Mouse (Mus musculus) megakaryocyte, embryonic 14.5 days (primary cell): ENCODE measurements around the gene Grik2. TPM values are rescaled to one million over a fixed set of nuclear protein-coding genes. Genes with fewer than 3 reads are reported as not detected.
A peak's percentile ranks its signal among the peaks of the same experiment; 100 is the strongest.

ENCODE experiments used
- H3K27me3 ChIP-seq: replicated peaks from 2 replicates; pipeline ENCODE3; 2012; ENCODE audit warnings: inconsistent platforms
- H3K36me3 ChIP-seq: replicated peaks from 2 replicates; pipeline ENCODE3; 2012; ENCODE audit warnings: low read length, inconsistent platforms, mixed read lengths
- H3K4me1 ChIP-seq: 2 replicates; pipeline ENCODE4 v1.6.1; 2012; ENCODE audit warnings: inconsistent platforms
- H3K4me3 ChIP-seq: replicated peaks from 2 replicates; pipeline ENCODE3; 2012; ENCODE audit warnings: moderate library complexity, mild to moderate bottlenecking, inconsistent platforms
- H3K9me3 ChIP-seq: 2 replicates; pipeline ENCODE4 v1.6.1; 2012; ENCODE audit warnings: inconsistent platforms
- FLI1 ChIP-seq: IDR thresholded peaks from 2 replicates; pipeline ENCODE4 v1.6.1; 2012; ENCODE audit warnings: low read length, inconsistent platforms, mixed read lengths
- GATA1 ChIP-seq: IDR thresholded peaks from 3 replicates; pipeline ENCODE4 v1.6.1; 2012; ENCODE audit warnings: mixed read lengths, low read length, inconsistent platforms, borderline replicate concordance
- polyA plus RNA-seq: library from polyadenylated mRNA; stranded (reverse); fragments of >175 nt; gene quantifications from 2 replicates; pipeline ENCODE4 v1.2.3, GENCODE M21; 2012; ENCODE audit warnings: low replicate concordance; ENCODE audit not compliant: insufficient read depth

Gene Grik2
- polyA plus RNA-seq: not detected in 2 replicates

DNA sequence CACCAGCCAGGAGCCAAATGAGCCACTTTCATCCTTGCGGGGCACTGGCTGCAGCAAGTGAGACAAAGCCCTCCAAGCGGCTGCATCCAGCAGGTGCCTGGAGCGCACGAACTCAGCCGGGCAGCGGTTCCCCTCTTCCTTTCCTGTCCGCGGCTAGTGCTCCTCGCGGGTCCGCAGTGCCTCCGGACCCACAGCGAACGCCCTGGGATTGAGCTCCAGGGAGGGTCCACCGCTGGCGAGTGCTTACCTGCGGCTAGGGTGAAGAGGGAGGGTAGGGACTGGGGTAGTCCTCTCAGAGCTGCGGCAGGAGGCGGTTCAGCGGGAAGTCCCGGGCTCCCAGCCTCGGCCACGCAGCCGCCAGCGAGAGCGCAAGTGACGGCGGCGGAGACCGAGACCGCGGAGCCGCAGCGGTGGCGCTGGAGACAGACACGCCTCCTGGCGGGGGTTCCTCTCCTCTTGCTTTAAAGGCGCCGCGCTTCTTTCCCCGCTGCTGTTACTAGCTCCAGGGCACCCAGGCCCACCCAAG is at the start of gene Grik2:
Gene Grik2, minus strand, starts transcription at position 386 of the 526 bp plus-strand sequence.
- Histone ChIP-seq H3K4me3 (peak within 1 kb of the TSS; percentile 84), H3K36me3 (no peaks in the 10 kb centered on the region), H3K27me3 (peaks cover 18% of the 10 kb centered on the region), H3K9me3 (peaks cover under 1% of the 10 kb centered on the region; the same call in 1 of the 2 replicates), H3K4me1 (peaks cover 9% of the 10 kb centered on the region)
- no peak for TF ChIP-seq GATA1
- no peak for TF ChIP-seq FLI1

DNA sequence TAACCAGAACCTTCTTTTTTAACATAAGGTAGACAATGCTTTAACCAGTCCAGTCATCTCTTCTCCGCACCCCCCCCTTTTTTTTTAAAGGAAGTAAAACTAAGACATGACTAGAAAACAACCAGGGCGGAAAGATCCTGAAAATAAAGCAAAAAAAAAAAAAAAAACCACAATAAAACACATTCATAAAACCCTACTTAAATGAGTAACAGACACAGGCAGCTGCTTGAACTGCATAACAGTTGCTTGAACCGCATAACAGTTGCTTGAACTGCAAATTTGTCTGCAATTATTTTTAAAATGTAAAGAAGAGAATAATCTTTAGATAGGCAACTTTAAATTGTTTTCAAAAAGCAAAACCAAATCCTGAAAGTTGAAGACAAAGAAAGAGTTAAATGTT is 45.8 kb upstream of the Grik2 start:
- no peaks in the 10 kb centered on the region for H3K36me3 ChIP-seq
- H3K27me3 ChIP-seq: no peaks in the 10 kb centered on the region
- H3K4me1 ChIP-seq: no peaks in the 10 kb centered on the region
- H3K9me3 ChIP-seq: no peaks in the 10 kb centered on the region
- TF ChIP-seq GATA1: no peak
- no peak for TF ChIP-seq FLI1
- no peak overlapping the region for H3K4me3 ChIP-seq

DNA sequence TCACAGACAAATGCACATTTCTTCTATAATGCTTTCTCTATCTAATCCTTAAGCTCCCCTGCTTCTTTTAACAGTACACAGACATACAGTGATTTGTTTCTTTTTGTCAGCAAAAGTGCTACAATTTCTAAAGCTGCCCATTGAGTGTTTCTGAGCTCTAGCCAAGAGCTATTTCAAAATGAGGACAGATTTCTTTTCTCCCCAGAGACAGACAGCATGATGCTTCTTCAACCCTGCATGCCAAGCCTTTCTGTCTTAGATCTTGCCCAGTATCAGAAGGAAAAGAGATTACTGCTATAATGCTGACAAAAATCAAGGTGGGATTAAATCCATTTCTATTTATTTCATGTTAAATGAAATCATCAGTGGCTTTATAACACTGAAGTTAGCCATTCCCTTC is 18.7 kb upstream of the Grik2 start:
- H3K4me3 ChIP-seq: no peak overlapping the region
- H3K9me3 ChIP-seq: no peaks in the 10 kb centered on the region
- H3K27me3 ChIP-seq: no peaks in the 10 kb centered on the region
- no peaks in the 10 kb centered on the region for H3K4me1 ChIP-seq
- TF ChIP-seq GATA1: no peak
- no peak for TF ChIP-seq FLI1
- no peaks in the 10 kb centered on the region for H3K36me3 ChIP-seq

DNA sequence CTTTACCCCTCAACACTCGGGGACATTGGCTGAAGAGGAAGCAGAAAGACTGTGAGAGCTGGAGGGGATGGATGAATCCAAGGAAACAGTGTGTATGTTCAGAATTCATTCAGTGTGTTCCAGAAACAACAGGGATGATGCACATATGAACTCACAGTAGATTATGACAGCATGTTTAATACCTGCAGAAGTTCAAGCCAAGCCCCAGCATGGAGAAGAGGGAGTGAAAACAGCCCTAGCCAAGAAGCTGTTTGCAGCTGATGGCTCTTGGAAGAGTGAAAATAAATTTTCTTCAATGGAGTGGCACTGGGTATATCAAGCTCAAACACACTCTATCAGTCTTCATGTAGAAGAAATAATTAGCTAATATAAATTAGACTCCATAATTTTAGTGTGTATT is 12.4 kb upstream of the Grik2 start:
- Histone ChIP-seq H3K27me3 (no peaks in the 10 kb centered on the region), H3K4me1 (no peaks in the 10 kb centered on the region), H3K36me3 (no peaks in the 10 kb centered on the region), H3K4me3 (no peak overlapping the region), H3K9me3 (no peaks in the 10 kb centered on the region)
- no peak for TF ChIP-seq FLI1
- TF ChIP-seq GATA1: no peak

DNA sequence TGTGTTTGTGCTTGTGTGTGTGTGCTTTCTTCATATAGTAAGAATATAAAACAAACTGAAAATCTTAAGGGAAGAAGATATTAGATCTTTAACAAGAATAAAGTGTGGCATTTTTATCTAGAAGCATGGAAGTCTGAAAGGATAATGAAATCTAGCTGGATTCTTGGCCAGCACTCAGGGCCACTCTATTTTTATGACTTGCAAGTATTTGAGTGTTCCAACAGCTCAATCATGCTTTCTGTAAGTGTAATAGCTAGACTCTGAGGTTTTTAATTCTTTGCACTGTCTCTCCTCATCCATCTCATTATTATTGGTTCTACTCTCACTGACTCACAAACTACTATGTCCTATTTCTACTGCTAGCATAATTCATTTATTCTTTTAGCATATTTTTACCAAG is 5.6 kb upstream of the Grik2 start:
- Histone ChIP-seq H3K9me3 (no peaks in the 10 kb centered on the region), H3K4me3 (no peak overlapping the region), H3K27me3 (peaks cover 4% of the 10 kb centered on the region), H3K36me3 (no peaks in the 10 kb centered on the region), H3K4me1 (no peaks in the 10 kb centered on the region)
- no peak for TF ChIP-seq FLI1
- TF ChIP-seq GATA1: no peak

DNA sequence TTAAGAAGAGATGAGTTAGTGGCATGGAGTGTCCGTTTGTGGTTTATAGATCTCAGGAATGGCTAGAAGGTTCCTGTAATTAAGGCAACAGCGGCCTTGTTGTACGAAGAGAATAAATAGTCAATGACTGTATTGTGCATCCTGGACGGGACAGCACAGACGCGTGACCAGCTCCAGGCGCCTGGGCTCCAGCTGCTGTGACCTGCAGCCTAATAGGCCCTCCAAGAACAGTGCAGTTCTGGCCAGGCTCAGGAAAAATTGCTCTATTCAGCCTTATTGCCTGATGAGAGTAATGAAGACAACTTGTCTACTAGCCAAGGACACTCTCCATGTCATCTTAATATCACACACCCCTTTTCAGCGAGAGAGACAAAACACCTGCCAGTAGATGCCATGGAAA is 1.8 kb upstream of the Grik2 start:
- TF ChIP-seq FLI1 (no peak), GATA1 (no peak)
- Histone ChIP-seq H3K36me3 (no peaks in the 10 kb centered on the region), H3K9me3 (no peaks in the 10 kb centered on the region), H3K4me3 (no peak overlapping the region), H3K27me3 (peaks cover 15% of the 10 kb centered on the region), H3K4me1 (peaks cover 9% of the 10 kb centered on the region)

DNA sequence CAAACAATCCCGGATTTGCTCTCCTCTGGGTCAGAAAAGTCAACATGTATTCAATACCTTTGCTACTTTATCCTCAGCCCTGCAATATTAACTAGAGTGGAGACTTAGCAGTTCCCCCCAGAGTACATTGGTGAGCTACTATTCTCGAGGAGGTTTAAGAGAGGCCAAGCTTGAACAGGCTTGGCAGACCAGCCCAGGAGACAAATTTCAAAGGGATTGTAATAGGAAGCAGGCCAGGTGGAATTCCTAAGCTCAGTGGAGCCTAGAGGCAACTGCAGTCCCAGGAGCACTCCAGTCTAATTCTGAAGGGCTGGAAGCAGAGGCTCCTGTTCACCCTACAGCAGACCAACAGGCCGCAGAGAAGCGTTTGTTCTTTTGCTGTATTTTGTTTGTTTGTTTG is 1.1 kb upstream of the Grik2 start:
- H3K36me3 ChIP-seq: no peaks in the 10 kb centered on the region
- H3K27me3 ChIP-seq: peaks cover 15% of the 10 kb centered on the region
- H3K4me3 ChIP-seq: no peak overlapping the region
- peaks cover 9% of the 10 kb centered on the region for H3K4me1 ChIP-seq
- H3K9me3 ChIP-seq: no peaks in the 10 kb centered on the region
- TF ChIP-seq GATA1 (no peak), FLI1 (no peak)

DNA sequence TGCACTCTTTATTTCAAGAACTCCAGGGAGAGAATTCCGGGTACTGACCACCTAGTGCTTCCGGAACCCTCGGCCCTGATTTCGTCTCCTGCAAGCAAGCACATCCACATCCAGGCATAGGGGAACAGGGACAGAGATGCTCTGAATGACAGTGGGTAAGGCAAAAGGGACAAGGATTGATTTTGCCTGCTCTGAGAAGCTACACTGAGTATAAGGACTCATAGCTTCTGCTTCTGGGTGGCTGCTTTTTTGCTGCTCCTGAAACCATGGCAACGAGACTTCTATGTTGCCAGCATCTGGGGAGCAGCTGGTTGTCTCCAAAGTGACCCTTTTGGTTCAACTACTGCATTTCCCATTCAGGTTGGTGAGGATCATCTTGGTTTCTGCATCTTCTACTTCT is 348 bp upstream of the Grik2 start:
- Histone ChIP-seq H3K4me1 (peaks cover 9% of the 10 kb centered on the region), H3K36me3 (no peaks in the 10 kb centered on the region), H3K4me3 (peak overlapping the region; percentile 84), H3K9me3 (no peaks in the 10 kb centered on the region), H3K27me3 (peaks cover 15% of the 10 kb centered on the region)
- TF ChIP-seq FLI1 (no peak), GATA1 (no peak)

DNA sequence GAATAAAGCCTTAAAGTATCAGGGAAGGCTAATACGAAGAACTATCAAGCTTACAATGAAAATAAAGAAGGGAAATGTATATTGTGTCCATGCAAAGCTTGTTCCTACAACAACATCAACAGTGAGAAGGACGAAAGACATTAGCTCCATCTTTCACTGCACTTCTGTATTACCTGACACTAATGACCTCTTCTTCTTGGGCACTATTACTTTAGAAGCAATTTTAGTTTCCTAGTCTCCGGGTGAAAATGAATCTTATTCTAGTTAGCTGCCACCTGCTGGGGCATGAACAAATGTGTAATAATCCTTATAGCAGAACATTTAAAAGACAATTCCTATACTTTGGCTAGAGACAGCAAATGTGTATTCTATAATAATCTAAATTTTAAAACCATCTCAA is 1.9 kb downstream of the Grik2 start:
- Histone ChIP-seq H3K36me3 (no peaks in the 10 kb centered on the region), H3K4me1 (peaks cover 17% of the 10 kb centered on the region), H3K4me3 (no peak overlapping the region), H3K27me3 (peaks cover 30% of the 10 kb centered on the region), H3K9me3 (peaks cover 4% of the 10 kb centered on the region; the same call in 1 of the 2 replicates)
- no peak for TF ChIP-seq FLI1
- no peak for TF ChIP-seq GATA1

DNA sequence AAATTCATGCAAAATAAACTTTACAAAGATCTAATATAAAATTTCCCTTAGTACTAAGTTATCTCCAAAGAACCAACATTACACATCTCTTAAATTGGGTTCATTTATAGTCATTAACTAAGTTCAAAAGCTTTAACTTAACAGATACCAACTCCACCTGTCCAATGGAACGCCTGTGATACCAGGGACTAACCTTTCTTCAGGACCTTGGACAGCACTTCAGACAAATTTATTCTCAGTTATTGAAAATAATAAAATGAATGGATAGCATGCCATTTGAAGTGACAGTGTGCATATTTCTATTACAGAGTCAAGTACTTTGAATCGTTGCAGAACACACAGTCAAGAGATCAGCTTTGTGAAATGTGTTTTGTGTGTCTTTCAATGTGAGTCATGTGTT is 3.1 kb downstream of the Grik2 start:
- Histone ChIP-seq H3K27me3 (peaks cover 32% of the 10 kb centered on the region), H3K4me3 (no peak overlapping the region), H3K36me3 (no peaks in the 10 kb centered on the region), H3K9me3 (peaks cover 4% of the 10 kb centered on the region; the same call in 1 of the 2 replicates), H3K4me1 (peaks cover 17% of the 10 kb centered on the region)
- no peak for TF ChIP-seq FLI1
- TF ChIP-seq GATA1: no peak
